In the genomic region with DNA sequence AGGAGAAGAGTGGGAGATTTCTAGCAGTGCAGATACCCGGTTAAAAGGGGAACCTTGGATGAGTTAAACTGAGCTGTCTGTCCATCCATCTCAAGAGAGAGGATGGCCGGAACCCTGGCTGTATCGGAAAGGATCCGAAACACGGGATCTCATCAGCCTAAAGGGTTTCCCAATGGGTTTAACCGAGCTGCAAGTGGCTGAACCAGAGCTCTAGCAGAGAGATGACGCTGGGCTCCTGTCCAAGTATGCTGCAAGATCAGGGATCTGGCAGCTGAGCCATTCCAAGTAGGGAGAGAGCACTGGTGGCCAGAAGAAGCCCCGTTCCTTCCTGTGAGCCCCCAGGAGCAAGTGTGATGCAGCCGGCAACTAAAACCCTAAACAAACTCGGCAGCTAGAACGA, we compare ENCODE assay signal across 8 mouse cellular contexts.
DNase-seq lines count a peak whose midpoint lies in the region; ATAC-seq lines count a peak whose summit lies in the region.

No protein-coding gene starts in this region.

- intact Hi-C loops in left cerebral cortex, postnatal 14 days (cut with DNase I) = loop anchor here (5.0 to 10.0 kb wide), 2 partner anchors 117 to 254 kb away; no protein-coding TSS in a partner anchor

- H3K27ac ChIP-seq in neural tube, embryonic 12.5 days = no peak overlapping the region
- no peak overlapping the region for H3K27ac ChIP-seq in heart, embryonic 14.5 days (replicated peaks in 1 of 2; ENCODE audit: control insufficient read depth in 1 of 2, insufficient read depth in 1 of 2, low read depth in 2 of 2, low read length in 2 of 2)
- H3K27ac ChIP-seq in neural tube, embryonic 14.5 days (ENCODE audit: low read depth, low read length) = no peak overlapping the region

- peak overlapping the region; percentile 69; the same call in 1 of the 2 replicates for H3K4me2 ChIP-seq in neural tube, embryonic 12.5 days (replicated peaks)
- peak overlapping the region; percentile 6; the same call in 1 of the 2 replicates for H3K4me2 ChIP-seq in heart, embryonic 14.5 days (ENCODE audit: low read length)
- H3K4me2 ChIP-seq in neural tube, embryonic 14.5 days (ENCODE audit: low read depth, low read length) = peak overlapping the region; percentile 80; the same call in 1 of the 2 replicates

- no peak for DNase-seq in neural tube, embryonic 10.5 days (ENCODE audit: extremely low spot score, low spot score)
- DNase-seq in cerebellum, postnatal 10 days = peak; percentile 86 to 87
- peak; percentile 63 to 73 for DNase-seq in left cerebral cortex, postnatal 14 days (ENCODE audit: low spot score in 2 of 2)
- DNase-seq in T-cell, adult 2 months (ENCODE audit: low spot score) = no peak
- no peak for DNase-seq in spleen, adult 12 weeks (ENCODE audit: low spot score)

- no peak overlapping the region for H3K4me3 ChIP-seq in neural tube, embryonic 12.5 days
- H3K4me3 ChIP-seq in heart, embryonic 14.5 days (ENCODE audit: control insufficient read depth in 1 of 2, insufficient read depth in 1 of 2, low read depth in 1 of 2, low read length in 2 of 2) = no peak overlapping the region
- H3K4me3 ChIP-seq in neural tube, embryonic 14.5 days (ENCODE audit: low read depth, low read length) = peak overlapping the region; percentile 36

- peaks cover 21% of the 10 kb centered on the region for H3K4me1 ChIP-seq in neural tube, embryonic 12.5 days
- peaks cover 17 to 32% of the 10 kb centered on the region in 2 experiments for H3K4me1 ChIP-seq in heart, embryonic 14.5 days (ENCODE audit: control insufficient read depth in 2 of 2, insufficient read depth in 2 of 2, low read length in 2 of 2)
- peaks cover 19% of the 10 kb centered on the region for H3K4me1 ChIP-seq in neural tube, embryonic 14.5 days (ENCODE audit: control insufficient read depth, insufficient read depth, low read length)

- no peak overlapping the region for H3K9ac ChIP-seq in neural tube, embryonic 12.5 days
- H3K9ac ChIP-seq in heart, embryonic 14.5 days (ENCODE audit: low read length) = no peak overlapping the region
- peak overlapping the region; percentile 46 for H3K9ac ChIP-seq in neural tube, embryonic 14.5 days (replicated peaks; ENCODE audit: low read depth, low read length)

- no peaks in the 10 kb centered on the region for H3K36me3 ChIP-seq in neural tube, embryonic 12.5 days
- H3K36me3 ChIP-seq in heart, embryonic 14.5 days (ENCODE audit: control insufficient read depth, insufficient read depth, low read length) = no peaks in the 10 kb centered on the region
- H3K36me3 ChIP-seq in neural tube, embryonic 14.5 days (ENCODE audit: control insufficient read depth, insufficient read depth, low read length) = no peaks in the 10 kb centered on the region

- WGBS in neural tube, embryonic 12.5 days = 81% methylated on average over 11 of the region's 11 CpGs
- WGBS in heart, embryonic 14.5 days = 33% methylated on average over 11 of the region's 11 CpGs
- WGBS in neural tube, embryonic 14.5 days = 68% methylated on average over 11 of the region's 11 CpGs

- H3K27me3 ChIP-seq in neural tube, embryonic 12.5 days (replicated peaks) = no peaks in the 10 kb centered on the region
- H3K27me3 ChIP-seq in heart, embryonic 14.5 days (ENCODE audit: control insufficient read depth, insufficient read depth, low read length) = no peaks in the 10 kb centered on the region
- H3K27me3 ChIP-seq in neural tube, embryonic 14.5 days (ENCODE audit: control insufficient read depth, insufficient read depth, low read length) = no peaks in the 10 kb centered on the region

- no peaks in the 10 kb centered on the region for H3K9me3 ChIP-seq in neural tube, embryonic 12.5 days
- no peaks in the 10 kb centered on the region for H3K9me3 ChIP-seq in heart, embryonic 14.5 days (ENCODE audit: control insufficient read depth, low read length)
- no peaks in the 10 kb centered on the region for H3K9me3 ChIP-seq in neural tube, embryonic 14.5 days (ENCODE audit: control insufficient read depth, low read length)

- no peak for ATAC-seq in neural tube, embryonic 12.5 days (ENCODE audit: low FRiP score, low read depth)
- ATAC-seq in heart, embryonic 14.5 days (ENCODE audit: insufficient number of reproducible peaks, insufficient read depth, low FRiP score, low read depth) = no peak
- ATAC-seq in neural tube, embryonic 14.5 days (ENCODE audit: low read depth) = no peak

Comparison
In these comparisons a context has a peak if more than half of its experiments do, and no peak if none do; other contexts are left out.
1. H3K4me2 ChIP-seq: peak in every context shown above with its lines; median percentile 80 in neural tube, embryonic 14.5 days; 69 in neural tube, embryonic 12.5 days; 6 in heart, embryonic 14.5 days.
2. DNase-seq: peak in cerebellum, postnatal 10 days (2 of 2) and left cerebral cortex, postnatal 14 days (2 of 2); none in neural tube, embryonic 10.5 days (single experiment), T-cell, adult 2 months (single experiment) and spleen, adult 12 weeks (single experiment).